Mouse (Mus musculus) hindbrain, postnatal 0 days (tissue): ENCODE data around the gene Arhgap21. TPM values are rescaled to one million over a fixed set of nuclear protein-coding genes. Genes with fewer than 3 reads are reported as not detected.

ENCODE experiments used
- ATAC-seq: fragments of 200-750 bp; cut with Nextera tagmentation; 2 replicates; pipeline ENCODE4 v1.8.0; 2017; ENCODE audit warnings: mild to moderate bottlenecking, moderate TSS enrichment, moderate library complexity
- DNase-seq: peaks from one replicate; pipeline ENCODE4 v3.0.0-alpha.2; 2015; ENCODE audit warnings: low spot score
- H3K27ac ChIP-seq: fragments of 300-500 bp; sonication (generic); 2 replicates; pipeline ENCODE4 v1.5.1; 2014; ENCODE audit warnings: mild to moderate bottlenecking
- H3K27me3 ChIP-seq: fragments of 300-500 bp; sonication (generic); 2 replicates; pipeline ENCODE4 v1.6.1; 2014; ENCODE audit warnings: low read length, mixed read lengths; ENCODE audit not compliant: insufficient read depth
- H3K36me3 ChIP-seq: fragments of 300-500 bp; sonication (generic); 2 replicates; pipeline ENCODE4 v1.6.1; 2014; ENCODE audit warnings: low read length, mixed read lengths; ENCODE audit not compliant: insufficient read depth
- H3K4me1 ChIP-seq: fragments of 300-500 bp; sonication (generic); 2 replicates; pipeline ENCODE4 v1.6.1; 2014; ENCODE audit warnings: antibody characterized with exemption, low read length, mixed read lengths; ENCODE audit not compliant: insufficient read depth
- H3K4me2 ChIP-seq: fragments of 300-500 bp; sonication (generic); 2 replicates; pipeline ENCODE4 v1.6.1; 2014; ENCODE audit warnings: low read depth, mild to moderate bottlenecking, low read length, moderate library complexity, mixed read lengths
- H3K4me3 ChIP-seq: fragments of 300-500 bp; sonication (generic); 2 replicates; pipeline ENCODE4 v1.5.1; 2014; ENCODE audit warnings: low read length
- H3K9ac ChIP-seq: fragments of 300-500 bp; sonication (generic); replicated peaks from 2 replicates; pipeline ENCODE4 v1.6.1; 2014; ENCODE audit warnings: mild to moderate bottlenecking, low read length, moderate library complexity, mixed read lengths
- H3K9me3 ChIP-seq: fragments of 300-500 bp; sonication (generic); 2 replicates; pipeline ENCODE4 v1.6.1; 2016; ENCODE audit warnings: low read length, mixed read lengths
- CTCF ChIP-seq: IDR thresholded peaks from 2 replicates; pipeline ENCODE4 v1.5.1; 2016; ENCODE audit warnings: antibody characterized with exemption, control low read depth, low read depth
- WGBS: fragments of 180-500 bp; shearing (Covaris S2); extraction: QIAGEN DNeasy Blood & Tissue Kit; methylation state at CpG from one replicate; pipeline ENCODE4 v1.1.7; 2014; 5-methylcytosine and 5-hydroxymethylcytosine counted together
- polyA plus RNA-seq: library from polyadenylated mRNA; unstranded; fragments of >200 nt; fragmentation: Nextera tagmentation; extraction: Ambion mirVana; gene quantifications from 2 replicates; pipeline ENCODE4 v1.2.1, GENCODE M21; 2015
- total RNA-seq: library from RNA; depleted of rRNA; stranded (reverse); fragments of >200 nt; gene quantifications from 2 replicates; pipeline ENCODE4 v1.2.3, GENCODE M21; 2014

The Arhgap21 gene
- total and polyA plus RNA-seq, 2 experiments from 2014 or later = 26.6 to 65.8 TPM

- Histone ChIP-seq H3K4me2 (no peak overlapping the region), H3K36me3 (no peaks in the 10 kb centered on the region), H3K27me3 (no peaks in the 10 kb centered on the region), H3K9me3 (no peaks in the 10 kb centered on the region), H3K27ac (no peak overlapping the region), H3K4me1 (no peaks in the 10 kb centered on the region), H3K9ac (no peak overlapping the region), H3K4me3 (no peak overlapping the region)
- DNase-seq (no peak), ATAC-seq (no peak)
- WGBS = 75% methylated on average over 5 of the region's 5 CpGs
- no peak for TF ChIP-seq CTCF
These were observed 32.5 kb upstream of the Arhgap21 start for GRCm38 (mm10) chr2:21001156-21001555.

GRCm38 (mm10) chr2:20995547-20995946 is 26.9 kb upstream of the Arhgap21 start:
- no peak overlapping the region for H3K4me2 ChIP-seq
- H3K9ac ChIP-seq = no peak overlapping the region
- no peaks in the 10 kb centered on the region for H3K9me3 ChIP-seq
- no peak for DNase-seq
- H3K4me1 ChIP-seq = no peaks in the 10 kb centered on the region
- ATAC-seq = no peak
- no peaks in the 10 kb centered on the region for H3K36me3 ChIP-seq
- H3K27me3 ChIP-seq = no peaks in the 10 kb centered on the region
- no peak overlapping the region for H3K4me3 ChIP-seq
- no peak overlapping the region for H3K27ac ChIP-seq
- TF ChIP-seq CTCF = no peak
- WGBS = 92% methylated on average over 2 of the region's 2 CpGs

DNA sequence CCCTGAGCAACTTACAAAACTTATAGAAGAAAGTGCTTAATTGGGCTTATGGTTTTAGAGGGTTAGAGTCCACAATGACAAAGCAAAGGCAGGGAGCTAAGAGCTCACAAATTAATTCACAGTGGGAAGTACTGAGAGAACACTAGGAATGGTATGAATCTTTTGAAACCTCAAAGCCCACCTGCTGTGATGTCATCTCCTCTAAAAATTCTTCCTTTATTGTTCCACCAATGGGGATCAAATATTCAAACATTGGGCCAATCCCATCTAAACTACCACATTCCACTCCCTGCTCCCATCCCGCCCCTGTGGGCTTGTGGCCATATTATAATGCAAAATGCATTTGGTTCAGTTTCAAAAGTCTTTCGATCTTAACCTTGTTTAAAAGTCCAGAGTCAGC is 22.8 kb upstream of the Arhgap21 start:
- Histone ChIP-seq H3K36me3 (no peaks in the 10 kb centered on the region), H3K4me1 (no peaks in the 10 kb centered on the region), H3K9me3 (no peaks in the 10 kb centered on the region), H3K9ac (no peak overlapping the region), H3K27me3 (no peaks in the 10 kb centered on the region), H3K27ac (no peak overlapping the region), H3K4me3 (no peak overlapping the region), H3K4me2 (no peak overlapping the region)
- WGBS = 75% methylated on average over 2 of the region's 2 CpGs
- TF ChIP-seq CTCF = no peak
- ATAC-seq (no peak), DNase-seq (no peak)

DNA sequence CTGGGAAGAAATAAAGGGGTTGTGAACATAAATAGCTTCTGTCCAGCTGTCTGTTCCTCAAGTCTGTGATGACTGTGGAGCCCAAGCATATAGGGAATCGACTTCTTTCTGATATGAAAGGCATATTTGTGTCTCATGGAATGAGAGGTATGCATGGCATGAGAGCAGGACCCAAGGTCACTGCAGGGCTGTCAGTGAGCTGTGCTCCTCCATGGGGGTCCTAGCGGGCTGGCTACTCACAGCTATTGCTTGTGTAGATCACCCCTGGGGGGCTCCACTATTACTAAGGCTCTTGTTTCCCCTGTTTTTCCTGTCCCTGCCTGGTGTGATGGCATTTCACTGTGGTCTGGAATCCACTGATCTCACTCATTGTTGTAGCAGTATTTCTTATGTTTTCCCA is 22.2 kb upstream of the Arhgap21 start:
- no peak for DNase-seq
- no peaks in the 10 kb centered on the region for H3K4me1 ChIP-seq
- no peak for TF ChIP-seq CTCF
- no peaks in the 10 kb centered on the region for H3K36me3 ChIP-seq
- 58% methylated on average over 2 of the region's 2 CpGs for WGBS
- H3K4me2 ChIP-seq = no peak overlapping the region
- H3K9ac ChIP-seq = no peak overlapping the region
- no peaks in the 10 kb centered on the region for H3K9me3 ChIP-seq
- no peak for ATAC-seq
- no peak overlapping the region for H3K4me3 ChIP-seq
- no peak overlapping the region for H3K27ac ChIP-seq
- no peaks in the 10 kb centered on the region for H3K27me3 ChIP-seq

DNA sequence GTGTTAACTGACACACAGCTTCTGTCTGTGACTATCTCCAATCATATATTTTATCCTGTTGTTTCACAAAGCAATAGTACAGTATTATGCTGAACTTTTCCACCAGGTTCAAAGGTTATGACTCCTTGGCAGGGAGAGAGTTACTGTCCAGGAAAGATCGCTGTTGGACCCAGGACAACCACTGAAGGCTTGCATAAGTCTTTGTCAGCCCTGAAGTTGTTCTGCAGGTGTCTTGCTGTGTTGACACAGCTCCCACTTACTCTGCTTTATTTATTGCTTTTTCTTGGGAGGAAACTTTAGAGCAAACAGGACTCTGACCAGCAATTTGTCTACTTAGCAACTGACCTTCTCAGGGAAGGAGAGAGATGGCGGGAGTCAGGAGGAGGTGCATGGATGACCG is 21.4 kb upstream of the Arhgap21 start:
- no peak for TF ChIP-seq CTCF
- no peak for DNase-seq

GRCm38 (mm10) chr2:20987822-20988221 is 19.1 kb upstream of the Arhgap21 start:
- H3K27ac ChIP-seq = no peak overlapping the region

More for the DNA sequence above, 21.4 kb upstream of the Arhgap21 start:
- no peak overlapping the region for H3K27ac ChIP-seq
- H3K27me3 ChIP-seq = no peaks in the 10 kb centered on the region
- no peaks in the 10 kb centered on the region for H3K4me1 ChIP-seq
- no peak overlapping the region for H3K4me2 ChIP-seq
- ATAC-seq = no peak
- H3K4me3 ChIP-seq = no peak overlapping the region
- H3K9ac ChIP-seq = no peak overlapping the region
- WGBS = 87% methylated on average over 3 of the region's 3 CpGs
- H3K36me3 ChIP-seq = no peaks in the 10 kb centered on the region
- H3K9me3 ChIP-seq = no peaks in the 10 kb centered on the region

GRCm38 (mm10) chr2:20978726-20979125 is 10.0 kb upstream of the Arhgap21 start:
- no peaks in the 10 kb centered on the region for H3K36me3 ChIP-seq
- no peak for ATAC-seq
- no peak for DNase-seq

More at GRCm38 (mm10) chr2:20987822-20988221, 19.1 kb upstream of the Arhgap21 start:
- Histone ChIP-seq H3K36me3 (no peaks in the 10 kb centered on the region), H3K4me3 (no peak overlapping the region), H3K4me2 (no peak overlapping the region), H3K4me1 (no peaks in the 10 kb centered on the region), H3K9me3 (no peaks in the 10 kb centered on the region), H3K27me3 (no peaks in the 10 kb centered on the region), H3K9ac (no peak overlapping the region)
- ATAC-seq (no peak), DNase-seq (no peak)
- TF ChIP-seq CTCF = no peak
- 76% methylated on average over 3 of the region's 3 CpGs for WGBS

More at GRCm38 (mm10) chr2:20978726-20979125, 10.0 kb upstream of the Arhgap21 start:
- Histone ChIP-seq H3K9ac (no peak overlapping the region), H3K27me3 (no peaks in the 10 kb centered on the region), H3K4me1 (no peaks in the 10 kb centered on the region), H3K9me3 (no peaks in the 10 kb centered on the region), H3K4me2 (no peak overlapping the region), H3K27ac (no peak overlapping the region), H3K4me3 (no peak overlapping the region)
- TF ChIP-seq CTCF = no peak
- 82% methylated on average over 8 of the region's 8 CpGs for WGBS
